Mouse (Mus musculus): ENCODE data around the gene Themis.

- TF ChIP-seq POLR2A (IDR thresholded peaks at IDR 0.05; ENCODE audit: low read depth, low read length) (no peak), CTCF (IDR thresholded peaks at IDR 0.05; ENCODE audit: borderline replicate concordance, insufficient read depth, low read length) (no peak)
Measured at GRCm38 (mm10) chr10:28696032-28696431, 27.9 kb downstream of the Themis start.

All from embryonic fibroblast, embryonic 13.5 days (primary cell).